Mouse (Mus musculus) granulocyte monocyte progenitor cell, adult 5-6 weeks (primary cell): ENCODE results near the gene Hmg20b. TPM values are rescaled to one million over a fixed set of nuclear protein-coding genes. Genes with fewer than 3 reads are reported as not detected.

ENCODE experiments used
- ATAC-seq: replicated peaks from 2 replicates; pipeline ENCODE4 v1.8.0; 2016; ENCODE audit warnings: mild to moderate bottlenecking, moderate TSS enrichment, inconsistent platforms; ENCODE audit not compliant: poor library complexity, severe bottlenecking
- total RNA-seq, 2 experiments: library from RNA; stranded (forward) in 1 of 2; stranded (reverse) in 1 of 2; fragments of 200-712, 200-1000 nt in 1 of 2; fragments of >200 nt in 1 of 2; fragmentation: Nextera tagmentation in 1 of 2; gene quantifications; 2 replicates each; pipeline ENCODE4 v1.2.3; 2014 to 2017

Gene Hmg20b
- total RNA-seq, 2 experiments from 2014 or later, result 19.1 to 29.8 TPM

GRCm38 (mm10) chr10:81313581-81313980 lies 36.7 kb downstream of the Hmg20b start:
- no peak for ATAC-seq

GRCm38 (mm10) chr10:81309571-81309970 lies 40.7 kb downstream of the Hmg20b start:
- ATAC-seq, result no peak

- no peak for ATAC-seq
Measured at GRCm38 (mm10) chr10:81306837-81307682, 43.2 kb downstream of the Hmg20b start.

DNA sequence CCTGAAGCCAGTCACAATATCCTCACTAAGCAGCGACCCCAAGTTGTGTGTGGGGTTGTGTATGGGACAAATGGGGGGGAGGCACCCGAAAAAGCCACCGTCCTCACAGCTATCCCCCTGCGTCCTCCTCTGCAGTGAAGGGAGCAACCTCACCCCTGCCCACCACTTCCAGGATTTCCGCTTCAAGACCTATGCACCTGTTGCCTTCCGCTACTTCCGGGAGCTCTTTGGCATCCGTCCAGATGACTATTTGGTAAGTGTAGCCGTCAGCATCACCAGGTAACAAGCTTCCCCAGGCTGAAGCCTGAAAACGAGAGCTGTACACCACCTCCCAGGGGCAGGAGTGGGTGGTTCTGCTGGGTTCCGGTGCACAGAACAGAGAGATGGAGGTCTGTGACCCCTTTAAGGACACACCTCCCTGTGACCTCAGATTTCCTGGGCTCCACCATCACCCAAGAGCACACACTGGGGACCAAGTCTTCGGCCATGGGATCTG lies 44.1 kb downstream of the Hmg20b start:
- no peak for ATAC-seq

DNA sequence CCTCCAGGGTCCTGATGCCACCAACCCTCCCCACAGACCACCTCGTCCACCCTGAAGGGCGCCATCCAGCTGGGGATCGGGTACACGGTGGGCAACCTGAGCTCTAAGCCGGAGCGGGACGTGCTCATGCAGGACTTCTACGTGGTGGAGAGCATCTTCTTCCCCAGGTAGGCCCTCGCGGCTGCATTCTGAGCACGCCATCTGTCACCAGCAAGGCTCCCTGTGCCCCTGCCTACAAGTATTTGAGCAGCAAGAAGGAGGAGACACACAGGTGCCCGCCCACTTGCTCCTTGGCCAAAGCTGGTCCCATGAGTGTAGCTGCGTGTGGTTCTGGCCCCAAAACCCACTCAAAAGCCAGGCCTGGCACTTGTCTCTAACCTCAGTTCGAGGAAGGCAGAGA lies 44.6 kb downstream of the Hmg20b start:
- no peak for ATAC-seq

- ATAC-seq, result peak; percentile 64
Measured at GRCm38 (mm10) chr10:81304597-81305238, 45.6 kb downstream of the Hmg20b start.

DNA sequence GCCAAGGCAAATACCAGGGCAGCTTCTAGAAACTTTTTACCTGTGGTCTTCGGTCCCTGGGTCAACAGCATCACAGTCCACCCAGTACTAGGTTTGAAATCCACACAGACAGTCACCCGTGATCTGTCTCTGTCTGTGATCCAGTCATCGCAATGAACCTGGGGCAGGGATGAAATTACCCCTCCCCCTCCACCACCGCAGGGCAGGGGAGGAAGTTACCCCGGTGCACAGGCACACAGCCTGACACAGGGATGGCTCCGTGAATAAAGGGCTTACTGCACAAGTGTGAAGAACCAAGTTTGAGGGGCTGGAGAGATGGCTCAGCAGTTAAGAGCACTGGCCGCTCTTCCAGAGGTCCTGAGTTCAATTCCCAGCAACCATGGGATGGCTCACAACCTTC lies 46.5 kb downstream of the Hmg20b start:
- ATAC-seq, result no peak

DNA sequence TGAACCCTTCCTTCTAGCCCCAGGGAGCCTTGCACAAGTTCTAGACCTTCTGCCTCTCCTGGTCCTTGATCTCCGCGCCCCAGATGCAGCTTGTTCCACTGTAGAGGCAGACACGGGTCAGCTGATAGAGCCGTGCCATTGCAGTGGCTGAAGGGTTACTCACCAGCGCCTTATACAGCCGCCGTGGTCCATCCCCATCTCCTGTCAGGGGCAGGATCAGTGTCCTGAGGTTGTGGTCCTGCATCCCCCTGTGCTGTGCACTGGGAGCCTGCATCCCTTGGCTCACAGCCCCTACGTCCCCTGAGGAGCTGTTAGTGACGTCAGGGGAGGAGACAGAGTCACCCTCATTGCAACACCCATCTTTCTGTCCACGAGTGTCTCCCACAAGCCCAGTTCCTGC lies 47.0 kb downstream of the Hmg20b start:
- peak; percentile 45 for ATAC-seq

- ATAC-seq, result no peak
Measured at GRCm38 (mm10) chr10:81302781-81303218, 47.5 kb downstream of the Hmg20b start.

DNA sequence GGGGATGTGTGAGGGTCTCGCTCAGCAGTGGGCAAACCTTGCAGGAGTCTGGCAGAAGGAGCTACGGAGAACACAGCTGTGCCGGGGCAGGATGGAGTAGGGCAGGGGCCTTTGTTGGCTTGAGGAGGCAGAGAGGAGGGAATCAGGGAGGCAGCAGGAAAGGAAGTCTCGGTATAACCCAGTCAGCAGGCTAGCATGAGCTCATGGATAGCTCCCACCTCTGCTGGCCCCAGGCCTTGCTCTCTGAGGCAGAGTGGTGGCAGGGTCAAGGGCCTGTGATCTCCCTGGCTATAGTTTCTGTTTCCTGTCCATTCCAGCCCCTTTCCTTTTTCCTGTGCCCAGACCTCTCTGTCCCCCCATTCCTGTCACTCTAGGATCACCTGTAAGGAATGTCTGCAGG lies 48.0 kb downstream of the Hmg20b start:
- no peak for ATAC-seq

- no peak for ATAC-seq
Measured at GRCm38 (mm10) chr10:81301321-81301720, 49.0 kb downstream of the Hmg20b start.

DNA sequence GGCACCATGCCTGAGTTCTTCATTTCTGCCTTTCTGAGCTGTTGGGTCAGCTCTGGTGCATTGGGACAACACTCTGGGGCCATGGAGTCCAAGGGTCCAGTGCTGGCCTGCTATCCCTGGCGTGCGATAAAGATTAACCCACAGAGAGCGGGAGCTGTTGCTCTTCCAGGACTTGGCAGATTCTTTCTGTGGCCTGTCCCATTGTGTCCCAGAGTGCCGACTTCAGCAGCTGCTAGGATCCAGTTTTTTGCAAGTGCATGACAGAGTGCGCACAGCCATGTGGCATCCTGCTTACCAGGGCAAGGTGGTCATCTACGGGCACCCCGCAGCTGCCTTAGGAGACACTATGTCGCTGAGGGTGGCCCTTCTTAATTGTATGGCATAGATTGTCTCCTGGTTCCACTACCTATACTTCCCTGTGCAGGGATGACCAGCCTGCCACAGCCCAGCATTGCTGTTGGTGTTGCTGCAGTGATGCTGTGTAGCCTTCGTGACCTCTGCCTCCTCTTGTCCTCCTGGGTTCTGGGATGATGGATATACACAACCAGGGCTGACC lies 49.9 kb downstream of the Hmg20b start:
- ATAC-seq, result no peak

- ATAC-seq, result 0 out of 2 replicates have a peak, but pooled peaks have one; percentile 7
Measured at GRCm38 (mm10) chr10:81299585-81300351, 50.5 kb downstream of the Hmg20b start.

DNA sequence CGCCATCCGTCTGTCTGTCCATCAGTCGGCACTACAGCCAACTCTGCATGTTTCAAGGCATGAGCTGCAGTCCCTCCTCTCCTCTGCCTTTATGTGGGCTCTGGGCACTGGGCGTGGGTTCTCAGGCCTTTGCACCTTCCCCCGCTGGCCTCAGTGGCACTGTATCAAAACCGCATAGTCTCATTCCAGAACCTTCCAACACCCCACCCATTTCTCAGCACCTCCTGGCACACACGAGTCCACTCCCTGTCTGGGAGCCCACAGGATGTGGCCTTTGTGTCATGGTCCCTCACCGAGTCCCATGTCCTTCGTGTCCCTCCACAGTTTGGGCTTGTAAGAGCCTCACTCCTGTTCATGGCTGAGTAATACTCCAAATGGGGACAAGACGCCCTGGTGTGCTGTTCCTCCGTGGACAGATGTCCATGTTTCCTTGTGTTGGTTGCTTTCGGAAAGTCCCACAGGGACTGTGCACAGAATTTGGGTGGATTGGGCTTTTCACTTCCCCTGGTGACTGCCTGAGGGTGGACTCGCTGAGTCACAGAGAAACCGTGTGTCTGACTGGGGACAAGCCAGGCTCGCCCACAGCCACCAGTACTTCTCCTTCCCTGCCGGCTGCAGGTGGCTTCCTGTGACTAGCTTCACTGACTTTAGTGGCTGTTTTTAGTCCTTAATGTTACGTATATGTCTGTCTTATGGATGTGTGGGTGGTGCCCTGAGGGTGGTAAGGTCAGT lies 51.7 kb downstream of the Hmg20b start:
- peak; percentile 61 for ATAC-seq

DNA sequence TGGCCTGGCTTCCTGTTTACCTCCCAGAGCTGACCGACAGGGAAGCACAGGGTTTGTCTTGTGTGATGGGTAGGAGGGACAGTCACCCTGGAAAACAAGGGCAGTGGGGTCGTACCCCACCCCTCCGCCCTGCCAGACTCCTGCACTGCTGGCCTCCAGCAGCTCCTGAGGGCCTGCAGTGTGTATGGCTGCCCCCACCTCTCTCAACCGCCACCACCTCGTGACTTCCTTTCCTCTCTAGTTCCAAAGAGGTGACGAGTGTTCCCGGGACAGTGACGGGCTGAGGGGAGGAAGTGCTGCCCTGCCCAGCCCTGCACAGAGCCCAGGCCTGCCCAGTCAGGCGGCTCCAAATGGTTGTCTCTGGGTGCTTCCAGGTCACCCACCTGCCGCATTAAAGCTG lies 52.4 kb downstream of the Hmg20b start:
- peak; percentile 54 for ATAC-seq

DNA sequence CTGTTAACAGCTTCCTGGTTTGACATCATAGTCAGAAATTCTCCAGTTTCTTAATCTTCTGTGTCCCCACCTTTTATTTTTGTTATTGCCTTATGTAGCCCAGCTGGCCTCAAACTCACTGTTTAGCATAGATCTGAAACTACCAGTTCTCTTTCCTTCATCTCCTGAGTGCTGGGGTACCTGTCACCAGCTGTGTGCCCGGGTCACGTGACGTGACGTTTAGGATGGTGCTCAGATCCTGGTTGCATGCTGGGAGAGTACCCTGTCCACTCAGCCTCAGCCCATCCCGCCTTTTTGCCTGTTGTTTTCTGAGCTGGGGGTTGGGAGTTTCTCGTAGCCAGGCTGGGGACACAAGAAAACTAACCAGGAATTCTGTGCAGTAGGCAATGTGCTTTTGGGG lies 53.0 kb downstream of the Hmg20b start:
- no peak for ATAC-seq
